Mouse (Mus musculus): ENCODE data around the gene Macc1. TPM values are rescaled to one million over a fixed set of nuclear protein-coding genes. Genes with fewer than 3 reads are reported as not detected.

Macc1 gene
- not detected in 2 replicates for polyA plus RNA-seq (2012; rRNA removed)

DNA sequence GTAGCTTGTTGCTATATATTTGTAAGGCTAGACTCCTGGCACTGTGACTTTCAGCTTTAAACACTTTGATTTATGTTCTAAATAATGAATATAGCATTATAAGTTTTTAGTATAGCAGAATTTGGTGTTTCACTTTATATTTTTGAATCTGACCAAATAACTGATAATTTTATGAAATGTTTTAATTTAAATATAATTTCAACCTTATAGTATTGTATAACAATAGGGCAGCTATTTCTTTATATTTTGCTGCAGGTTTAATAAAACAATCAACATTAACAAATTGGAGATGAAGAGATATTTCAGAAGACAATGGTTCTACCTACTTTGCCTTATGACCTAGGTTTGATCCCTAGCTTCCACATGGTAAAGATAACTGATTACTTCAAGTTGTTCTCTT lies at the start of gene Macc1:
TSS of gene Macc1 (plus strand) at position 301 of the 400 bp plus-strand sequence.
- no peak for TF ChIP-seq POLR2A (IDR thresholded peaks at IDR 0.05; ENCODE audit: low read depth, low read length)
- TF ChIP-seq CTCF (IDR thresholded peaks at IDR 0.05; ENCODE audit: extremely low read depth, insufficient read depth, insufficient read length, insufficient replicate concordance) = no peak
- no peak within 1 kb of the TSS for H3K4me3 ChIP-seq (ENCODE audit: extremely low read depth, insufficient read depth, insufficient read length)

GRCm38 (mm10) chr12:119264506-119264905 lies 49.6 kb upstream of the Macc1 start:
- TF ChIP-seq CTCF (IDR thresholded peaks at IDR 0.05; ENCODE audit: extremely low read depth, insufficient read depth, insufficient read length, insufficient replicate concordance) (no peak), POLR2A (IDR thresholded peaks at IDR 0.05; ENCODE audit: low read depth, low read length) (no peak)
- H3K4me3 ChIP-seq (ENCODE audit: extremely low read depth, insufficient read depth, insufficient read length) = no peak overlapping the region
- H3K4me1 ChIP-seq (ENCODE audit: control insufficient read depth, insufficient read depth, insufficient read length) = no peaks in the 10 kb centered on the region
- WGBS = 88% methylated on average over 3 of the region's 3 CpGs
- no peak overlapping the region for H3K27ac ChIP-seq (ENCODE audit: insufficient read depth, low read length)
- no peaks in the 10 kb centered on the region for H3K36me3 ChIP-seq (ENCODE audit: control insufficient read depth, insufficient read depth, low read length)
- no peaks in the 10 kb centered on the region for H3K27me3 ChIP-seq (ENCODE audit: control insufficient read depth, insufficient read depth, low read length)
- DNase-seq (ENCODE audit: low read depth in 1 of 2, low spot score in 2 of 2) = no peak

More for the DNA sequence above, at the start of gene Macc1:
- DNase-seq (ENCODE audit: low read depth in 1 of 2, low spot score in 2 of 2) = no peak
- Histone ChIP-seq H3K4me1 (ENCODE audit: control insufficient read depth, insufficient read depth, insufficient read length) (no peaks in the 10 kb centered on the region), H3K27me3 (ENCODE audit: control insufficient read depth, insufficient read depth, low read length) (no peaks in the 10 kb centered on the region), H3K36me3 (ENCODE audit: control insufficient read depth, insufficient read depth, low read length) (no peaks in the 10 kb centered on the region), H3K27ac (ENCODE audit: insufficient read depth, low read length) (no peak within 1 kb of the TSS)

DNA sequence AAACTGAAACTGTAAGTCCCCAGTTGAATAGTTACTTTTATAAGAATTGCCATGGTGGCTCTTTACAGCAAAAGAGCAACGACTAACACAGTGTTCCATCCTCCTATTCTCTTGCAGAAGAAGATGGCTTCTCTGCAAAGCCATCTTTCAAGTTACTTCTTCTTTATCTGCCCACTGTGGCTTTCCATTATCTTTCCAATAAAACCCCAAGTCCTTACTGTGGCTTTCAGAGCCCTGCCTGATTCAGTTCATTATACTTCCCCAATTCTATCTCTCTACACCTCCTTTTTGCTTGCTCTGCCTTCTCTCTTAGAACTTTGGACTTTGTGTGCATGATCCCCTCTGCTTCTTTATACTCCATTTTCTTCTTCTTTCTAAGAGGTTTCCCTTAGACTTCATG lies 45.3 kb upstream of the Macc1 start:
- TF ChIP-seq POLR2A (IDR thresholded peaks at IDR 0.05; ENCODE audit: low read depth, low read length) (no peak), CTCF (IDR thresholded peaks at IDR 0.05; ENCODE audit: extremely low read depth, insufficient read depth, insufficient read length, insufficient replicate concordance) (no peak)
- DNase-seq (ENCODE audit: low read depth in 1 of 2, low spot score in 2 of 2) = no peak
- Histone ChIP-seq H3K36me3 (ENCODE audit: control insufficient read depth, insufficient read depth, low read length) (no peaks in the 10 kb centered on the region), H3K27me3 (ENCODE audit: control insufficient read depth, insufficient read depth, low read length) (no peaks in the 10 kb centered on the region), H3K27ac (ENCODE audit: insufficient read depth, low read length) (no peak overlapping the region), H3K4me3 (ENCODE audit: extremely low read depth, insufficient read depth, insufficient read length) (no peak overlapping the region), H3K4me1 (ENCODE audit: control insufficient read depth, insufficient read depth, insufficient read length) (no peaks in the 10 kb centered on the region)
- 44% methylated on average over 1 of the region's 1 CpGs for WGBS

DNA sequence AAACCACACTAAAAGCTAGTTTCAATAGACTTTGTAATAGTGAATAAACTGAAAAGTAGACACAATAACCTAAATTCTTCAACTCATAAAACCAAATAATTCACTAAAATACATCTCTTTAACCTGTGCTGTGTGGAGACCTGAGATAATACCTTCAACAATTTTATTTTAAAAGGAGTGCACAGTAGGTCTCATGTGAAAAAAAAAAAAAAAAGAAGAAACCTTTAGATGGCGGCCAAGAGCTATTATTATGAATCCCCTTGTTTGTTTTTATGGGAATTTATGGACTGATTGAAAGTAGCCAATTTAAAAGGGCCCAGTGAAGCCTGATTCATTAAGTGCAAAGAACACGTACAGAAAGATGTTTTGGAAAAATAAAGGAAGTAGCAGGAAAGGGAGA lies 44.0 kb upstream of the Macc1 start:
- WGBS = 85% methylated on average over 2 of the region's 2 CpGs
- H3K27me3 ChIP-seq (ENCODE audit: control insufficient read depth, insufficient read depth, low read length) = no peaks in the 10 kb centered on the region
- no peaks in the 10 kb centered on the region for H3K36me3 ChIP-seq (ENCODE audit: control insufficient read depth, insufficient read depth, low read length)
- no peaks in the 10 kb centered on the region for H3K4me1 ChIP-seq (ENCODE audit: control insufficient read depth, insufficient read depth, insufficient read length)
- TF ChIP-seq POLR2A (IDR thresholded peaks at IDR 0.05; ENCODE audit: low read depth, low read length) = no peak
- TF ChIP-seq CTCF (IDR thresholded peaks at IDR 0.05; ENCODE audit: extremely low read depth, insufficient read depth, insufficient read length, insufficient replicate concordance) = no peak
- no peak overlapping the region for H3K4me3 ChIP-seq (ENCODE audit: extremely low read depth, insufficient read depth, insufficient read length)
- DNase-seq (ENCODE audit: low read depth in 1 of 2, low spot score in 2 of 2) = no peak
- no peak overlapping the region for H3K27ac ChIP-seq (ENCODE audit: insufficient read depth, low read length)

DNA sequence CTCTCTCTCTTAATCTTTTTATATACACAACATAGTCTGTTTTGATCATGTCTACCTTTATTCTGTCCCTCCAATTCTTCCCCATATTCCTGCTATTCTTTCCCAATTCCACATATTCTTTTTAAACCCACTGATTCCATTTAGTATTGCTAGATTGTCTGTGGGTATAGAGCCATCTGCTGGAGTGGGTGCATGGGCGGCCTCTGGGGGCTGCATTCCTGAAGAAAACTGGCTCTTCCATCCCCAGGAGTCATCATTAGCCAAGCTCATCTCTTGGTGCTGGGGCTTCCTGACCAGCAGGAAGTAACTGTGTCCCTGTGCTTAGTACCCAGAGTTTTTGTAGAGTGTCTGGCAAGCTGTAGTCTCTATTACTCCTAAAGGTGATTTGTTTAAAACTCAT lies 42.1 kb upstream of the Macc1 start:
- Histone ChIP-seq H3K4me3 (ENCODE audit: extremely low read depth, insufficient read depth, insufficient read length) (no peak overlapping the region), H3K4me1 (ENCODE audit: control insufficient read depth, insufficient read depth, insufficient read length) (no peaks in the 10 kb centered on the region), H3K27ac (ENCODE audit: insufficient read depth, low read length) (no peak overlapping the region), H3K36me3 (ENCODE audit: control insufficient read depth, insufficient read depth, low read length) (no peaks in the 10 kb centered on the region), H3K27me3 (ENCODE audit: control insufficient read depth, insufficient read depth, low read length) (no peaks in the 10 kb centered on the region)
- no peak for DNase-seq (ENCODE audit: low read depth in 1 of 2, low spot score in 2 of 2)
- TF ChIP-seq POLR2A (IDR thresholded peaks at IDR 0.05; ENCODE audit: low read depth, low read length) = no peak
- TF ChIP-seq CTCF (IDR thresholded peaks at IDR 0.05; ENCODE audit: extremely low read depth, insufficient read depth, insufficient read length, insufficient replicate concordance) = no peak
- WGBS = 90% methylated on average over 1 of the region's 1 CpGs

GRCm38 (mm10) chr12:119273605-119274004 lies 40.5 kb upstream of the Macc1 start:
- WGBS = 61% methylated on average over 1 of the region's 1 CpGs
- Histone ChIP-seq H3K27ac (ENCODE audit: insufficient read depth, low read length) (no peak overlapping the region), H3K27me3 (ENCODE audit: control insufficient read depth, insufficient read depth, low read length) (no peaks in the 10 kb centered on the region), H3K4me3 (ENCODE audit: extremely low read depth, insufficient read depth, insufficient read length) (no peak overlapping the region), H3K4me1 (ENCODE audit: control insufficient read depth, insufficient read depth, insufficient read length) (no peaks in the 10 kb centered on the region), H3K36me3 (ENCODE audit: control insufficient read depth, insufficient read depth, low read length) (no peaks in the 10 kb centered on the region)
- DNase-seq (ENCODE audit: low read depth in 1 of 2, low spot score in 2 of 2) = no peak
- TF ChIP-seq POLR2A (IDR thresholded peaks at IDR 0.05; ENCODE audit: low read depth, low read length) = no peak
- TF ChIP-seq CTCF (IDR thresholded peaks at IDR 0.05; ENCODE audit: extremely low read depth, insufficient read depth, insufficient read length, insufficient replicate concordance) = no peak

DNA sequence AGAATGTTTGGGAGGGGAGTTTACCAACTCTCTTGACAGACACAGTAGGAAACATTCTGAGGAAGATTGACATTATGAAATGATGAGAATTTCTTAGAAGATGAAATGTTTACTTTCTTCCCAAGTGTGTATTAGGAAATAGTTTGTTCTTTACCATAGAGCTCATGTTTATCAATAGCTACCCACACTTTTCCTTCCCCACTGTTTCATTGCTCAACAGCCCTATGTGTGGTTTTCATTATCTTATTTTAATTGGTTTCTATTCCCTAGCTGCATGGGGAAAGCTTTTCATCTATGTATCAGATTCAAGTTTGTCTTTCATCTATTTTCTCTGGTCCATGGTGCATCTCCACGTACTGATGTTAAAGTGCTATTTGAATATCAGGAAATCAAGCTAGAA lies 37.8 kb upstream of the Macc1 start:
- WGBS = 81% methylated on average over 1 of the region's 1 CpGs
- no peak for DNase-seq (ENCODE audit: low read depth in 1 of 2, low spot score in 2 of 2)
- no peak overlapping the region for H3K27ac ChIP-seq (ENCODE audit: insufficient read depth, low read length)
- no peaks in the 10 kb centered on the region for H3K4me1 ChIP-seq (ENCODE audit: control insufficient read depth, insufficient read depth, insufficient read length)
- no peaks in the 10 kb centered on the region for H3K27me3 ChIP-seq (ENCODE audit: control insufficient read depth, insufficient read depth, low read length)
- no peak for TF ChIP-seq POLR2A (IDR thresholded peaks at IDR 0.05; ENCODE audit: low read depth, low read length)
- no peak for TF ChIP-seq CTCF (IDR thresholded peaks at IDR 0.05; ENCODE audit: extremely low read depth, insufficient read depth, insufficient read length, insufficient replicate concordance)
- no peaks in the 10 kb centered on the region for H3K36me3 ChIP-seq (ENCODE audit: control insufficient read depth, insufficient read depth, low read length)
- H3K4me3 ChIP-seq (ENCODE audit: extremely low read depth, insufficient read depth, insufficient read length) = no peak overlapping the region

All from spleen, adult 2 months (tissue).